Mouse (Mus musculus) lung, postnatal 14 days (tissue): ENCODE measurements around the gene Rhot1.
A peak's percentile ranks its signal among the peaks of the same experiment; 100 is the strongest.
"Not testable (repeated sequence)": the region's sequence is repeated elsewhere in the genome, so short reads cannot be mapped to it uniquely, and the experiment has no call there.

Source experiments
- DNase-seq: peaks from one replicate; pipeline ENCODE4 v3.0.0; 2021

Rhot1 gene

DNA sequence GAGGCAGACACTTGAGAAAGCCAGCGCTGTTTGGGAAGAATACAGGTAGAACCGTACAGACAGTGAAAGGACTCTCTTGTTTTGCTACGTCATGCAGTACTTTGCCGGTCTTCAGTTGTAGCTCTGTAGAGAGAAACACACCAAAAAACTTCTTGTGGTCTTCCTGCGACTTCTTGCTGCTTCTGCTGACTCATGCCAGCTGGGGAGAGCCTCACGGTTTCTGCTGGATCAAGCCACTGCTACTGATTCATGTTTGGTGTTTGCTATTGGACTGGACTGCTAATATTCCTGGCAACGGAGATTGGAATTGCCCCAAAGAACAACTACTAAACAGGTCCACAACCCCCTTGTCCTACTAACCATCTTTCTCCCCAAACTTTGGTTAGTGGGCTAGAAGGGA, 12.5 kb upstream of the Rhot1 start:
- no peak for DNase-seq

DNA sequence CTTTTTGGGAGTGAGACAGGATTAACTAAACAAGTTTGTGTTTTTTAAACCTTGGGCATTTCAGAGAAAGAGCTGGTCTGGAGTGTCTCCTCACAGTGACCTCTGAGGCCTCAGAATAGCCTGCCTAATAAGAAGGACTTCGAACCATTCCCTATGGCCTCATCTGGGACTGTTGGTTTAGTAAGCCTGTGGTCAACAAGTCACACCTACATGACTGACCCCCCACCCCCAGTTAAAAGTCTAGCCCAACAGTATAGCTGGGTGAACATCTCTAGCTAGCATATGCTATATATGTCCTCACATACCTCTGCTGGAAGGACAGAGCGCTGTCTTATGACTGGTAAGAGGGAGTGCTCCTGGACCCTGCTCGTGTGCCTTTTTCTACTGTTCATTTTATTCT, 9.5 kb upstream of the Rhot1 start:
- DNase-seq, result no peak

DNA sequence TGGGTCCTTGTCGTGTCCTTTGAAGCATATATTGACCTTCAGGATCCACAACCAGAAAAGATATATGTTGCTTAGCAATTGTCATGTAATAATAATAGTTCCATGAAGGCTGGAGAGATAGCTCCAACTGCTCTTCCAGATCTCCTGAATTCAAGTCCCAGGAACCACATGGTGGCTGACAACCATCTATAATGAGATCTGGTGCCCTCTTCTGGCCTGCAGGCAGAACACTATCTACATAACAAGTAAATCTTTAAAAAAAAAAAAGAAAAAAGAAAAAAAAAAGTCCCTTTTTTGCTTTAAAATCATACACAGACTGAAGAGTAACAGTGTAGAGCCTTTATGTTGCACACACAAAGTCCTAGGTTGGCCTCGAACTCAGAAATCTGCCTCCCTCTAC, 9.0 kb upstream of the Rhot1 start:
- DNase-seq, result no peak

DNA sequence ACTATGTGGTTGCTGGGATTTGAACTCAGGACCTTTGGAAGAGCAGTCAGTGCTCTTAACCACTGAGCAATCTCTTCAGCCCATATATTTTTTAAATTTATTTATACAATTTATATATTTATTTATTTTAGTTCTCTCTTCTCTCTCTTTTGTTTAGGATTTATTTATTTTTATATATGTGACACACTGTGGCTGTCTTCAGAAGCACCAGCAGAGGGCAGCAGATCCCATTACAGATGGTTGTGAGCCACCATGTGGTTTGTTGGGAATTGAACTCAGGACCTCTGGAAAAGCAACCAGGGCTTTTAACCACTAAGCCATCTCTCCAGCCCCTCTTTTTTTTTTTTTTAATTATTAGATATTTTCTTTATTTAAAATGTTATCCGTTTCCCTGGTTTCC, 8.5 kb upstream of the Rhot1 start:
- peak; percentile 53 for DNase-seq

DNA sequence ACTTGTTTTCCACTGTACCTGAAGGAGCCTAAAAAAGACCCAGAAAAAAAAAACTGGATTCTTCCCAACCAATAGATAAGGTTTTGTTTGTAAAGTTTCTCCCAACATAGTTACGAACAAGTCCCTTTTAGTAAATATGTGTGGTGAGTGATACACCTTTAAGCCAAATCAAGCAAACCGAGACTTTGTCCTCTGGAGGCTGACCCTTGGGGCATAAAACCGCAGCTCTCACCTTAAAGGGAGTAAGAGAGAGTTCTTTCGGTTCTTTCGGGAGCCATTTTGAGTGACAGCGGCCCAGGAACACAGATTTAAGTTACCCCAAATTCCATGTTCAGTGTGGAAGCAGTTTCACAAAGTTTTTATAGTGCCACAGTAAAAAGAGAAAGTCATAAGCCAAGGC, 6.5 kb upstream of the Rhot1 start:
- DNase-seq, result no peak

DNA sequence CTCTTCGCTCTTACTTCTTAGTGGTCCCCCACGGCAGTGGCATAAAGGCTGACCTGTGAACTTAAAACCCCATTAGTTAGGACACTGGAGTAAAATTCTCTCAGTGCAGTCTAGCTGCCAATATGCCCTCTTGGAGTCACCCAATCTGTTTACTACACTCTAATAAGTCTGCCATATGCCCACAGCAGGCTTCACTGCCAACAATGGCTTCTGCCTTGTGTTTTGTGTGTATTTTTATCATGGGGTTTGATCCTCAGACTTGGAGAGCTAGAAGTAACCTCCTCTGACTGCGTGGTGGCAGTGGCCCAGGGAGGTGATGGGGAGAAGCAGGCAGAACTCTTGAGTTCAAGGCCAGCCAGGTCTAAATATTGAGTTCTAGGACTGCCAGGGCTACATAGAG, 4.8 kb upstream of the Rhot1 start:
- no peak for DNase-seq

DNA sequence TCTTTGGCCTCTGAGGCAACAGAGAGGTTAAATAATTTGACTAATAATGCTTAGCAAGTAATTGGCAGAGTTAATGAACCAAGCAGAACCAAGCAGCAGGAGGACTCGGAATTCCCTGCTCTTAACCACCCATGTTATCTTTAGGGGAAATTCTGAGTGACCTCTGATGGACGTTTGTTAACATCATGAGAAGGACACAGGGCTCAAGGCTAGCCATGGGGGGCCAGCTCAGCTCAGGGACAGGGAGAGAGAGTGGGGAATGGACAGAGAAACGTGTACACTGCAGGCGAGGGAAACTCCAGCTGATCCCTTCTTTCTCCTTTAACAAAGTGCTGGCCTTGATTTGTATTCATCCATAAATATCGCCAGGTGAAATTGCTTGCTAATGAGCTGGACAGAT, 3.9 kb upstream of the Rhot1 start:
- no peak for DNase-seq

DNA sequence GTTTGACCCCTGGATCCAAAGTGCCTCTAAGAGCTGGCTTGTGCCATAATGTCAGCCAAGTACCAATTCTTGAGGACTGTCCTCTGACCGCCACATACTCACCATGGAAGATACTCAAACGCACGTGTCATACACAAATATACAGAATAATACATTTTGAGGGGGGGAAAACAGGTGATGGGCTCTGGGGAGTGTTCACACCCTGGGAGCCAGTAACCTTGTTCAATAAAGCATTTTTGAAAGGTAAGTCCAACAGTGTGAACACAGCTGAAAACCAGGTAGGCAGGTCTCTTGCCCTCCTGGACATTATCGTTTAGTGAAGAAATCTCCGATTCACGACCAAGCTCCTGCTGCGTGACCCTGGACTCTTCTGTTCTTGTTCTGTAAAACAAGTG, 357 bp upstream of the Rhot1 start:
- DNase-seq, result no peak

DNA sequence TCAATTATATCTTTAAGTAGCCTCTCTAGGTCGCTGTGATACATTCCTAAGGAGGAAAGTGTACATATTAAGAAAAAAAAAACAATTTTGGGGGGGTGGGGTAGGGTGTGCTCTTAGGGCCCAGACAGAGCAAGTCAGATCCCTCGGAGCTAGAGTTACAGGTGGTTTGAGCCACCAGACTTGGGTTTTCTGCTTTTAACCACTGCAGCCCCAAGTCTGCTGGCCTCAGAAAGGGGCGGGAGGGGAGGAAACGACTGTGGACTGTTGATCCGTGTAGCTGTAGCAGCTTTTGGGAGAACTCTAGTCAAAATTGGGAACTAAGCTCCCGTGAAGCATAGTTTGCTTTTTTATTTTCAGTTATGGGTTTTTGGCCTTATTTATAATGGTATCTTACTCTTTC, 1.5 kb downstream of the Rhot1 start:
- no peak for DNase-seq

DNA sequence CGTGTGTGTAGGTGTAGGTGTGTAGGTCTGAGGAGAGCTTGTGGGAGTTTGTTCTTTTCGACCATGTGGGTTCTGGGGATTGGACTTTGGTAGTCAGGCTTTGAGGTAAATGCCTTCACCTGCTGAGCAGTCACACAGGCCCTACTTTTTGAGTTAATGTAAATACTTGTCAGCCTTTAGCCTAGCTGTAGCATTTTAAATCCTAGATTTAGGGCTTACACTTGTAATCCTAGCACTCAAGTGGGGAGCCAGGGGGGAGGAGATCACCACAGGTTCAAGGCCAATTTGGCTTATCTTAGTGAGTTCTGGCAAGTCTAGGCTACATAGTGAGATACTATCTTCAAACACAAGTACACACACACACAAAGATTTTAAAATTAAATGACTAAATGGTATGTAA, 3.5 kb downstream of the Rhot1 start:
- DNase-seq, result no peak

DNA sequence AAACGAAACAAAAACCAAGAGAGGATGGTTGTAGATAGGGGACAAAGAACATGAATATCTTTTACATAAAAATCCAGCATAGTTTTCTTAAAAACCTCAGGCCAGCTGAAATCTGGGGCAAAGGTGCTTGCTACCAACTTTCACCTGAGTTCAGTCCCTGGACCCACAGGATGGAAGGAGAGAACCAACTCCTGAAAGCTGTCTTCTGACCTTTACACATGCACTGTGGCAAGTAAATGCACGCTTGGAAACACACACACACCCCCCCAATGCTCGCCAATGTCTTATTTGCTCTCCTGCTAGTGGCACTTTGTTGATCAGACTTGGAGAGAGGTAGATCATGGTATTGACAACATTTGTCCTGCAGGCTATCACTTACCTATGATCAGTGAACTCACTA, 6.5 kb downstream of the Rhot1 start:
- no peak for DNase-seq

DNA sequence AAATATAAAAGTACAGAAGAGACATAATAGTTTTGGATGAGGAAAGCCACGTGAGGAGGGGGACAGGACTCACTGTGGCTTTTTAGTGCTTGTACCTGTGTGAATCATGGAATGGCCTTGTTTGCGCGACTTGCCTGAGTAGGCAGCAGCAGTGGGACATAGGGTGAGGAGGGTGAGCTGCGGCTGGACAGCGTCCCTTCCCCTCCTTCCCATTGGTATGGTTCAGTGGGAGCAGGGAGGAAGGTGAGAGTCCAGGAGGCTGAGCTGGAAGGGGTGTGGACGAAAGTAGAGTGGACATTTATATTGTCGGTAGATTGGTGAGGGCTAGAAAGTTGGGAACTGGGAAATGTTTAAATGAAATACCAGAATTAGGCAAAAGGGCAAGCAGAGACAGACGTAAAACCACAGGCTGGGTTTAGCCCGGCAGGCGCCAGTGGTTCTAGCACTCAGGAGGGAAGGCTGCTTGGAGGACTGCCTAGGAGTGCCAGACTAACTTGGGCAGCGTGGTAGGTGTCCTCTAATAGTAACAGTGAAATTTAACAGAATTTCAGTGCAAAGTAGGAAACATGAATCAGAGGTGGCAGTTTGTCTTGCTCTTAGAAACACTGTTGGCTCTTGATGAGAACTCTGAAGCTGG, 10.0 kb downstream of the Rhot1 start:
- DNase-seq, result no peak

DNA sequence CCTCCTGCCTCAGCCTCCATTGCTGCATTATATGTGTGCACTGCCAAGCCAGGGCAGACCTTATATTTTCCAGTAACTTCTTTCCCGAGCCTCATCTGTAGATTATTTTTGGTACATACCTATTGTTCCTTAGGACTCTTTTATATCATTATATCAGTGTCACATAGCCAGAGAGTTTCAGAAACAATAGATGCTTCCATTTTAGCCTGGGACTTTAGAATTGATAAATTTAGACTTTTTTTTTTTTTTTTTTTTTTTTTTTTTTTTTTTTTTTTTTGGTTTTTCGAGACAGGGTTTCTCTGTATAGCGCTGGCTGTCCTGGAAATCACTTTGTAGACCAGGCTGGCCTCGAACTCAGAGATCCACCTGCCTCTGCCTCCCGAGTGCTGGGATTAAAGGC, 21.2 kb downstream of the Rhot1 start:
- DNase-seq, result not testable (repeated sequence)

DNA sequence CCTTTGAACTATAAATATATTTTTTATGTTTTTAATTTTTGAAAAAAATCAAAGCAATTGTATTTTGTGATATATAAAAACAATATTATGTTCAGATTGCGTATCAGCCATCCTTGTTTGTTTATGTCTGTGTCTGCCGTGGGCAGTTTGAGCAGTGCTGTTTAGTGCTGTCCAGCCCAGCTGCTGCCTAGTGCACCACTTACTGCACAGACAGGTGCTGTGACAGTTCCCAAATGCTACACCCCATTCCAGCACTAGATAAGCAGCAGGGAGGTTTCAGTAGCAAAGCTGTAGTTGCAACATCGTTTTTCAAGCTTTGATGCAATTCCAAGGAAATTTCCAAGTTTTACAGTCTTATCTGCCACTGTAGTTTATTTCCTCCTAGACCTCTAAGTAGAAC, 28.5 kb downstream of the Rhot1 start:
- no peak for DNase-seq

DNA sequence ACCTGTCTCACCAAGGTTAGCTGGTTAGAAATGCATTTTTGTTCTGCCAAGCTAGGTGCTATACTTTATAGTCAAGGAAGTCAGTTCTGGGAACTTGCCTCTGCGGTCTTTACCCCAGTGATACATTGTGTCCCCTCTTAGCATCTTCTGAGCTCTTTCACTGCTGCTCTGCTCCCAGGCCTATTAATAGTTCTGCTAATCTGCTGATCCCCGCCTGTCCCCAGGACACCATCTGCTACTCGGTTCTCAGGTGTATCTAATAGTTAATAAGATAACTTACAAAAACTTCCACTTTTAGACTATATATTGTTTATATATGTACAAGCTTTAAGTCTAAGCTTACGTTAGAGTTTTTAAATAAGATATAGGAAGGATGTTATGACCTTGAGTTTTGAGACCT, 29.5 kb downstream of the Rhot1 start:
- no peak for DNase-seq

DNA sequence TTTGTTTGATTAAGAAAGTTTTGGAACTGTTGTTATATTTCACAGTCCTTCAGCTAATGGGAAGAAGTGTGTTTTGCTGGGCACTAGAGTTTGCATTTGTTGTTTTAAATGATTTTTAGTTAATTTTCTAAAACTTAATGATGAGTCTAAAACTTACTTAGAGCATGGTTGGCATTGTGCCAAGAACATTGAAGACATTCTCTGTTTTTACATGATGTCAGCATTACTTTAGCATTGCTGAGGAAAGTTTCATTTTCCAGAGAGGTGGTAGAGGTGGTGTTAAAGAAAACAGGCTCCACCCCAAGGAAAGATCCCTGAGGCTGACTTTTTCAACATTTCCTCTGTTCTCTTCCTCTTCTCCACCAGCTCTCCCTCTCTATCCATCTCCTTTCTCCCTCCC, 38.2 kb downstream of the Rhot1 start:
- DNase-seq, result no peak

DNA sequence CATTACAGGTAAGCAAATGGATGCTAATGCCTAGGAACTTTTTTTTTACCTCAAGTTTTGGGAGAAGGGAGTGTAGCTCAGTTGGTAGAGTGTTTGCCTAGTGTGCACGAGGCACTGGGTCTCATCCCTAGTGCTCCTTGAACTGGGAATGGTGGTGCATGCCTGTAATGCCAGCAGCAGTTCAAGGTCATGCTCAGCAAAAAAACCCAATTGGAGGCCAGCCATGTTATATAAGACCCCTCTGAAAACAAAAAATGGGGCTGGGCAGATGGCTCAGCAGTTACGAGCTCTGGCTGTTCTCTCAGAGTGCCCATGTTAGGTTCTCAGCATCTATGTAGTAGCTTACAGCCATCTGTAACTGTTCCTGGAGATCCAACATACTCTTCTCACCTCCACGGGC, 39.7 kb downstream of the Rhot1 start:
- DNase-seq, result no peak

DNA sequence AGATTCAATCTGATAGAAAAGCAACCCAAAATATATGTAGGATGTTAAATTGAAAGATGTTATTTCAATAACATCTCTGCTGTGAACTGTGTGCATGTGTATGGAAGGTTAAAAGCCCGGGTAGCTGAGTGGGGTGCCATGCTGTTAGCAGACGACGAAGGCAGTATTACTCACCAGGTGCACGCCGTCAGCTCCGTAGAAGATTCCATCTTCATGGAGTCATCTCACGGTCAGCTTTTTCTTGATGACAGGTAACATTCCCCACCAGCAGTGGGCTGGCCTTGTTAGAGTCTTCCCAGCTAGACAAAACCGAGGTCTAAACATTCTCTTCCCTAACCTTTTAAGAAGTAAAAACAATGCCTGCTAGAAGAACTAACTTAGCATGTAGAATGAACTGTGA, 55.3 kb downstream of the Rhot1 start:
- DNase-seq, result no peak

DNA sequence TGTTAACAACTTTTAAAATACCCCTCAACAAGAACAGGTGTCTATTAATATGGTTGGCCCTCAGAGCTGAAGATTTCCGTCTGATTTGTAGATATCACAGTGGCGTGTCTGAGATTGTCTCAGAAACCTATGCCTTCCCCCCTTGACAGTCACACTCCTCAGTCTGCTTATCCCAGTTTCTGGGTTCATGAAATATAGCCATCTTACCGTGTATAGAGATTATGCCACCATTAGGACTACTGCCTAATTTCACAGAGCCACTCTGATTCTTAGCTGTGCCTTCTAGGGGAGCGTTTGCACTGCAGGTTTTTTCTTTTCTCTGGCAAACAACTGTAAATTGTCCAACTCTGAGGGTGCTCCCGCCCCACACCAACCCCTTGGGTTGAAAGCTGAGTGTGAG, 62.3 kb downstream of the Rhot1 start:
- no peak for DNase-seq

DNA sequence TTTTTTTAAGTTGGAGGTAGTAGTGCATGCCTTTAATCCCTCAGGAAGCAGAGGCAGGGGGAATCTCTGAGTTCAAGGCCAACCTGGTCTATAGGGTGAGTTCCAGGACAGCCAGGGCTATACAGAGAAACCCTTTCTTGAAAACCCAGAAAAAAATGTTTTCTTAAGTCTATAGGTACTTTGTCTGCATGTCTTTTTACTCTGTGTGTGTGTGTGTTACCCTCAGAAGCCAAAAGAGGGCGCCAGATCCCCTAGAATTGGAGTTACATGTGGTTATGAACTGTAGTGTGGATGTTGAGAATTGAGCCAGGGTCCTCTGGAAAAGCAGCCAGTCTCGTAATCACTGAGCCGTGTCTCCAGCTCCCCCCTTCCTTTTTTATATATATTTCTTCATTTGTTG, 66.2 kb downstream of the Rhot1 start:
- DNase-seq, result no peak

DNA sequence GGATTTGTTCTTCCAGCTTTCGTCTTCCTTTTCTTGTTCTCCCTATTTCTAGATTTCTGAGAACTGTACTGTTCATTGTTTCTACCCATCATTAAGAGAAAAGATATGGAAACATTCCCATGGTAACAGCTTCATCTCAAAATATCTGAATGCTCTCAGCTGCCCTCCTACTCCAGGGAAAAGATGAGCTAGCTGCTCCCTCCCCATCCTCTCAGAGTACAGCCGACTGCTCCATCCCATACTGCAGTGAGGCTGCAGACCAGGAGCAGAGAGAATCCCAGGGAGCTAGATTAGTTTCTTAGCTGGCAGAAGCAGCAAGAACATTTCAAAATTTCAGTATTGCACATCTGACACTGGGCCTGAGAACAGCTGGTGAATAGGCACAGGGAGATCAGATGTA, 69.2 kb downstream of the Rhot1 start:
- DNase-seq, result no peak

DNA sequence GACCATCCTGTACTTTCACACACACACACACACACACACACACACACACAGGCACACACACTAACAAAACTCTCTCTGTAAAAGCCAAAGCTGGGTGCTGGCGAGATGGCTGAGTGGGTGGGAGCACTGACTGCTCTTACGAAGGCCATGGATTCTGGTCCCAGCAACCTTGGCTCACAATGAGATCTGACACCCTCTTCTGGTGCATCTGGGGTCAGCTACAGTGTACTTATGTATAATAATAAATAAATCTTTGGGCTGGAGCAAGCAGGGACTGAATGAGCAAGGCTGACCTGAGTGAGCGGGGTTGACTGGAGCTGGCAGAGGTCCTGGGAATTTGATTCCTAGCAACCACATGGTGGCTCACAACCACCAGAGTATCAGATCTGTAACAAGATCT, 75.0 kb downstream of the Rhot1 start:
- DNase-seq, result no peak

DNA sequence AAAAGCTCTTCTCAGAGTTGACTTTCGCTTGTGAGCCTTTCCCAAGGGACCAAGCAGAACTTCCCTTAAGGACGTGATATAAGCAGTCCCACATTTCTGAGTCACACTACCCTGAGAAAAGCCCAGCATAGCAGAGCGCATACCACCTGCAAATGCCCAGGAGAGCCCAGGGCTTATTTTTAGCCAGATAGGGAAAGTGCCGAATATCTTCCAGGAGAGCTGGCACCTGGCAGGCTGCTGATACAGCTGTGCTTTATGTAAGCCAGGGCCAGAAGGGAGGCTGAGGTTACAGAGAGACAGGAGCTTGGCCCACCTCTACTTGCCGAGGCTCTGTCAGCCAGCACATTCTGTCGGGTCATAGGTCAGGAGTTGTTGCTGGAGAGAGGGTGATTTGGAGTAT, 75.8 kb downstream of the Rhot1 start:
- DNase-seq, result no peak

DNA sequence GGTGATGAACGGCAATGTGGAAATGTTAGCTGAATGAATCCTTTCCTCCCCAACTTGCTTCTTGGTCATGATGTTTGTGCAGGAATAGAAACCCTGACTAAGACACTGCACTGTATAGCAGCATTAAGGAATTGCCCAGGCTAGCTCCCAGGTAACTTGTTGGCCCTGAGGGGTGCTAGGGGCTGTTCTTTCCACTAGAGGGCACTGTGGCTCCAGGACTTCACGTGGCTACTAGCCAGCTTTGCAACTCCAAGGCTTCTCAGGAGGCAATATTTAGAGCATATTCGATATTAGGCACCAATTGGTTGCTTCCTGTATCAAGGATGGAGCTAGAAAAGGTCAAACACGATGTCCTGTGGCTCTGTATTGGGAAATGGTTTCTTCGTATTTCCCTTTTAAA, 78.3 kb downstream of the Rhot1 start:
- DNase-seq, result peak; percentile 81

DNA sequence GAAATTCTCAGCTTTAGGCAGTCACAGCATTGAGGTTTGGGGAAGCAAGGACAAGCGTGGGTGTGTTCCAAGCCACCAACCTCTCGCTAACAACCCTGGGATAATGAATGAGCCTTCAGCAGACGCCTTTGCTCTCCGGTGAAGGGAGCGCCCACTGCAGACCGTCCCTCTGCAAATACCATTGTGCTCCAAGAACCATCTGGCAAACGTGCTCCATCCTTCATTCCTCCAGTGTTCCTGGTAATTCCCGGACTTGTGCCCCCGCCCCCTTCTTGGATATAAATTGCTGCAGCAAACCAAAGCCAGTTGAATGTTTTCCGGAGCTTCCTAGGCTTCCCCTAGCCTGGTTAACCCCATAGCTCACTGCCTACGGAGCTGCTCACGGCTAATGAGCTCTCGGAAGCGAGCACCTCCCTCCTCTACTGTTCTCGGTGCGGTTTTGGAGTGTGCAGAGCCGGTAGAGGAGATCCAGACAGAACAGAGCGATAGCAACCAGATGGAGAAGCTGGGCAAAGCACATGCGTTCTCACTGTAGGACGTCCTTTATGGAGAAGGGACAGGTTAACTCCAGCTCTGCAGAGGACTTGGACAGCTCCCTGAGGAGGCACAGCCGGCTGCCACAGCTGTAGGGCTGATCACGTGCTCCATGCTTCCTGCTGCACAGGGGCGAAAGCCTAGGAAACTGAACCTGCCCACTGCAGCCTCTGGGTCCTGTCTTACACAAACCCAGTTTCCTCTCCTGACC, 81.1 kb downstream of the Rhot1 start:
- peak; percentile 48 for DNase-seq
